Mouse (Mus musculus) megakaryocyte, embryonic 14.5 days (primary cell): ENCODE measurements around the gene Slc9a2. TPM values are rescaled to one million over a fixed set of nuclear protein-coding genes. Genes with fewer than 3 reads are reported as not detected.

Experiments
- H3K27me3 ChIP-seq: replicated peaks from 2 replicates; pipeline ENCODE3; 2012; ENCODE audit warnings: inconsistent platforms
- H3K36me3 ChIP-seq: replicated peaks from 2 replicates; pipeline ENCODE3; 2012; ENCODE audit warnings: low read length, inconsistent platforms, mixed read lengths
- H3K4me1 ChIP-seq: 2 replicates; pipeline ENCODE4 v1.6.1; 2012; ENCODE audit warnings: inconsistent platforms
- H3K4me3 ChIP-seq: replicated peaks from 2 replicates; pipeline ENCODE3; 2012; ENCODE audit warnings: moderate library complexity, mild to moderate bottlenecking, inconsistent platforms
- H3K9me3 ChIP-seq: 2 replicates; pipeline ENCODE4 v1.6.1; 2012; ENCODE audit warnings: inconsistent platforms
- FLI1 ChIP-seq: IDR thresholded peaks from 2 replicates; pipeline ENCODE4 v1.6.1; 2012; ENCODE audit warnings: low read length, inconsistent platforms, mixed read lengths
- GATA1 ChIP-seq: IDR thresholded peaks from 3 replicates; pipeline ENCODE4 v1.6.1; 2012; ENCODE audit warnings: mixed read lengths, low read length, inconsistent platforms, borderline replicate concordance
- polyA plus RNA-seq: library from polyadenylated mRNA; stranded (reverse); fragments of >175 nt; gene quantifications from 2 replicates; pipeline ENCODE4 v1.2.3, GENCODE M21; 2012; ENCODE audit warnings: low replicate concordance; ENCODE audit not compliant: insufficient read depth

The Slc9a2 gene
- polyA plus RNA-seq, 1 experiment, result not detected

DNA sequence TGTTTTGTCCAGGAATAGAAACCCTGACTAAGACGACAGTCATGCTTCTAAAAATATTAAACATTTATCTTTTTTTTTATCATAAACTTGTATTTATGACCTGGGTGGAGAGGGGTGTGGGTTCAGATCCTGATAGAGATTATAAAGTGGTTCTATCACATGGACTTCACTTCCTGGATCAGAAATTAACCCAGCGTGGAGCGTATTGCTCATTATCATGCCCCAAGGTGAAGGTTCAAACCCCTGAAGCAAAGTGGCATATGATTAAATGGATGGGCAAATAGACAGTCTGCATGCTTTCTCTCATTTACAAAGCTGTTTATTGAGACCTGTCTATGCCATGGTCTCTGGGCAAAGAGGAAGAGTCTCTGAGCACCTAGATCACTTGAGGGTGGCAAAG is 96.4 kb downstream of the Slc9a2 start:
- Histone ChIP-seq H3K9me3 (peaks cover 12% of the 10 kb centered on the region), H3K4me3 (no peak overlapping the region), H3K27me3 (no peaks in the 10 kb centered on the region), H3K36me3 (peaks cover 73% of the 10 kb centered on the region), H3K4me1 (no peaks in the 10 kb centered on the region)
- no peak for TF ChIP-seq GATA1
- TF ChIP-seq FLI1, result no peak

DNA sequence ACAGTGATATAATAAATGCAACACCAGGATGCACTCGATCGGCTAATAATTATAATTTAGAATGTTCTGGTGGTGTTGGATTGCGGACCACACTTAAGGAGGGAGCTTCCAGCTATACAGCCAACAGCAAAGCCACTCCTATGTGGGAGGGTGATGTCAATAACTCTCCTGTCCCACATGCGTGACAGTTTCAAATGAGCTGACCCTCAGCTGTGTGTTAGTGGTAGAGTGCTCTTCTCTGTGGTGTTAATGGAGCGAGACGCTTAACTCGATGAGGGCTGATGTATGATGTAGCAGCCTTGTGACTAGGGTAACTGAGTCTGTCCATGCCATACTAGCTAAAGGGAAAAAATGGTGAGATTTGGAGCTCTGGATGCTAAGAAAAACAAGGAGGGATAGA is 103.1 kb downstream of the Slc9a2 start:
- no peaks in the 10 kb centered on the region for H3K4me1 ChIP-seq
- H3K4me3 ChIP-seq, result no peak overlapping the region
- H3K36me3 ChIP-seq, result peaks cover 66% of the 10 kb centered on the region
- no peak for TF ChIP-seq FLI1
- TF ChIP-seq GATA1, result no peak
- no peaks in the 10 kb centered on the region for H3K27me3 ChIP-seq
- H3K9me3 ChIP-seq, result peaks cover 11% of the 10 kb centered on the region

DNA sequence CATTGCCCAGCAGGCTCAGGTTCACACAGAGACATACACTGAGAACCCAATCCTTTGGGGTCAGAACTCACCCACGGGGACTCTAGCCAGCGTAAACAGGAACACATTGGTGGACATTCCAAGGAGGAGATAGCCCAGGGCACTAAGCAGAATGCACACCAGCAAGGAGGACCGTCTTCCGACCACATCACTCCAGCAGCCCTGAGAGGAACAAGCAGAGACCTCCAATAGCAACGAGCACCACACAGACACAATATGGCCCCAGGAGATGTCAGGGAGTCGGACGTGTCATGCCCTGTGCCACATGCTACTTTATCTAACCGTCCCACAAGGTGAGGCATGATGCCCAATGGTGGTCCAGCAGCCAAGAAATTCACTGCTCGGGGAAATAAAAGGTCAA is 103.9 kb downstream of the Slc9a2 start:
- Histone ChIP-seq H3K4me3 (no peak overlapping the region), H3K36me3 (peaks cover 57% of the 10 kb centered on the region), H3K4me1 (no peaks in the 10 kb centered on the region), H3K27me3 (no peaks in the 10 kb centered on the region), H3K9me3 (peaks cover 5% of the 10 kb centered on the region; the same call in 1 of the 2 replicates)
- TF ChIP-seq GATA1, result no peak
- no peak for TF ChIP-seq FLI1

DNA sequence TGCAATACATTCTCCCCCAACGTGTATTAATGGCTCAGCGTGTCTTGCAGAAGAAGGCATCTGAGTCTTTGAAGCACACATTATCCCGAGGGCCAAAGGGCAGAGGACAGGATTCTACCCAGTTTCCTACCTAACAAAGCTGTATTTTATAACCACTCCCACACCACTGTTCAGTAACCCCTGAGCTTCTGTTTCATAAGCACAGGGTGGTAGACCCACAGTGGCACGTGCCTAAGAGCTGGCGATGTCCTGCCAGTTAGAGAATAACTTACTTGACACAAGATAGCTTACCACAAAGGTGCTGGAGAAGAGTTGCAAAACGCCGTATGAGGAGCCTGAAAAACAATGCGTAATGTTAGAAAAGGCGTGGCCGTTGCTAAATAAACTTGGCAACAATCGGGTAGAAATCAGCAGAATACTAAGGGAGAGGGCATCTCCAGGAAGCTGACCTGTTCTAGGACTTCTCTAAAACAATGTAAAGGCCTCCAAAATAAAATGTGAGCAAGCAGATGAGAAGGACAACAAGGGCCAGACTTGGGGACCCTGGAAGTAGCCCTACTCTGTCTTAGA is 105.6 kb downstream of the Slc9a2 start:
- no peaks in the 10 kb centered on the region for H3K27me3 ChIP-seq
- H3K4me3 ChIP-seq, result no peak overlapping the region
- no peaks in the 10 kb centered on the region for H3K9me3 ChIP-seq
- no peak for TF ChIP-seq FLI1
- H3K4me1 ChIP-seq, result peaks cover 5% of the 10 kb centered on the region
- peaks cover 41% of the 10 kb centered on the region for H3K36me3 ChIP-seq

DNA sequence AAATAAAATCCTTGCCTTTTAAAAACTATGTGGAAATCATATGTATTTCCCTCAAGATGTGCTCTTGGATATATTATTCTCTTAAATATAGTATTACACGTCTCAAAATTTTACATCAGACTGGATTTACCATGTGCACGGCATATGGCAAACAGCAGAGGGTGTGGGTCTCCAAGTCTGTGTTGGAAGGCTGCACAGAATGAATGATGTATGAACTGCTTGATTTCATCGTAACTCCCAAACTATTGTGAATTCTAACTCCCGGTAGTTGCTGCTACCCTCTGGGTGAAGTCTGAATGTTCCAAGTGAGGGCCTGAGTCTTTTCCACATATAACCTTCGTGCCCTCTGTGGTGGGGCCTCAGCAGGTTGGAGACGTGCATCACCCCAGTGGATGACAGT is 108.6 kb downstream of the Slc9a2 start:
- peaks cover 20% of the 10 kb centered on the region for H3K36me3 ChIP-seq
- no peaks in the 10 kb centered on the region for H3K9me3 ChIP-seq
- no peak overlapping the region for H3K4me3 ChIP-seq
- TF ChIP-seq GATA1 (no peak), FLI1 (no peak)
- no peaks in the 10 kb centered on the region for H3K27me3 ChIP-seq
- H3K4me1 ChIP-seq, result peaks cover 15% of the 10 kb centered on the region

DNA sequence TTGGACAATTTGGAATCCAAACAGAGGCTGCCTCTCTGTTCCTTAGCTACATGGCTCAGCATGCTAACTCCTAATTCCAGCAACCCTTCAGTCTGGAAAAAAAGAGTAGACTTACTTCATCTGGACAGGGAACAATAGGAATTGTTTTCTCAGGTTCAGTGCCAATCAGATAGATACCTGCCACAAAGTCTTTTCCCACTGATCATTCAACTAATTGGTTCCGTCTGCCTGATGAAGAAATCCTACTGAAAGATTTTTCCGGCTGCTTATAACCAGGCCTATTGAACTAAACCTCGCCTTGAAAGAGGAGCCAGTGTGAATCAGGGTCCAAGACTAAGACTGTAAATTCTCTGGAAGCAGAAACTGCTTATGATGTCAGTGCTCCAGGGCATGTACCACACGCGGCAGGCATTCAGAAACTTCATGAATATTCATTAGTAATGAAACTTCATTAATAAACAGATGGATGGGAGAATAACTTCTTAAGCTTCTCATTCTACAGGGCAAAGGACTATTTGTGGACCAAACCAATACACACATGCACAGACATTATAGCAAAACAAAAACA is 109.4 kb downstream of the Slc9a2 start:
- Histone ChIP-seq H3K27me3 (no peaks in the 10 kb centered on the region), H3K4me3 (peak overlapping the region; percentile 95), H3K9me3 (no peaks in the 10 kb centered on the region), H3K4me1 (peaks cover 15% of the 10 kb centered on the region), H3K36me3 (peaks cover 13% of the 10 kb centered on the region)
- no peak for TF ChIP-seq FLI1
- TF ChIP-seq GATA1, result no peak

DNA sequence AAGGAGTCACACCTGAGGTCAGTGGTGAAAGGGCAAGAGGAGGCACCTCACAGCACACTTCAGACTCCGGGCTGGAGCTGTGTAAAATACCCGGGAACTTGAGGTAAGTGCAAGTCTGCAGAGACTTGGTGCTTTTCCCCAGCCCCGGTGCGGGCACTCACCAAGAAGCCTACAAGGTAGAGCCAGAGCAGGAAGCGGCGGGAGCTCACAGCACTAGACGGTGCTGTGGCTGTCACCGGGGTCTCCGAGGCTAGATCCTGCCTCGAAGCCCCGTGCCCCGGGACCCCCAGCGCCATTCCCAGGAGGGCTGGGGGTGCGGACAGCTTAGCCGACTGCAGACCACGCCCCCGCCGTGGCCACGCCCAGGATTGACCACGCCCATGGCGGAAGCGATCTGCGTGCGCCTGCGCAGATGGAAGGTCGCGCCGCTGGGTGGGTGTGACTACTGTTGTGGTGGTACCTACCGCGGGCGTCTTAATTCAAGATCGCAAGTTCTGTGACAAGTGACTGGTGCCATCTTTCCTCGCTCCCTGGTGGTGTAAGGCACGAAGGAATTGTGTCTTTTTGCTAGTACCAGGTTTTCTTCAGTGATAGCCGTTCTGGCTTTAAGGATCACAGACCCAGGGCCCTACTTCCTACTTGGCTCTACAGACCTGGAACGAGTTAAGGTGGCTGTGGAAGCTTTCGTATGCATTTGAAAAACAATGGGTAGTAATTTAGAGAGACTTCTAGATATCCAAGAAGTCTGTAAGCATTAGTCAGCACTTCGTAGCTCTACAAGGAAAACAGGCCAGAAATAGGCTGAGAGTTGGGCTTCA is 110.2 kb downstream of the Slc9a2 start, which contains the start of gene Mfsd9:
Mfsd9 (minus strand) TSS at position 364 of the 818 bp plus-strand sequence.
- TF ChIP-seq FLI1 (no peak), GATA1 (no peak)
- Histone ChIP-seq H3K4me3 (peak within 1 kb of the TSS; percentile 95), H3K27me3 (no peaks in the 10 kb centered on the region), H3K36me3 (peaks cover 6% of the 10 kb centered on the region), H3K9me3 (no peaks in the 10 kb centered on the region), H3K4me1 (peaks cover 15% of the 10 kb centered on the region)

DNA sequence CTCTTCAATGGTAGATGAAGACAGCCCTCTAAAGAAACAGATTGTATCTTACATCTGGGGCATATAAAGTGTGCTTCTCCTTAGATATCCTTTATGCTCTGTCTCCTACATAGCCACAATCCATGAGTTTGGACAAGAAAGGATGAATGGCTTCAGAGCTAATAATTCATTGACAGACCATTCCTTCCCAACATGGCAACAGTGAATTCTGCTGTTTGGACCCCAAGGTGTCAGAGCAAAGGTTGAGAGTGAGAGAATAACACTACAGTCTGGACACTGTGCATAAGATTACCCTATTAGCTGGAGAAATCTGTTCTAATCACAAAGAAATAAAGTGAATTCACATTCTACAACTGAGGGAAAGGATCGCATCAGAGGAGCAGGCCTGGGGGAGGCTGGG is 115.1 kb downstream of the Slc9a2 start:
- no peak for TF ChIP-seq GATA1
- no peak for TF ChIP-seq FLI1
- no peaks in the 10 kb centered on the region for H3K36me3 ChIP-seq
- H3K9me3 ChIP-seq, result peaks cover 5% of the 10 kb centered on the region; the same call in 1 of the 2 replicates
- no peak overlapping the region for H3K4me3 ChIP-seq
- H3K4me1 ChIP-seq, result peaks cover 16% of the 10 kb centered on the region
- H3K27me3 ChIP-seq, result no peaks in the 10 kb centered on the region

DNA sequence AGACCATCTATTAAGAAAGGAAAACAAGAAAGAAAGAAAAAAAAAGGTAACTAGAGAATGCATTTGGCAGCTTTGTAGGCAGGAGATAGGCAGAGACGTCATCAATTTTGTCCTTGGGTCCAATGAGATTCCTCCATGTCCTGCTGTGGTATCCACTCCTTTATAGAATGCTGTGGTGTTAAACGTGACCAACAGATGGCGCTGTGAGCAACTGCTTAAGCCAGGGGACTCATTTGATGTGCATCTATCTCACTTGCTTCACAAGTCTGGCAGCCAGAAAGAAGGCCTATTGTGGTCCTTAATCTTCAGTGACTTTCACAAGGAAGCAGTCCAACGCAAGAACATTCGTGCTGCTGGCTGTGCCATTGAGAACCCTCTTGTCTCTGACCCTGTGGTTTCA is 117.0 kb downstream of the Slc9a2 start:
- Histone ChIP-seq H3K27me3 (no peaks in the 10 kb centered on the region), H3K9me3 (peaks cover 5% of the 10 kb centered on the region; the same call in 1 of the 2 replicates), H3K4me3 (no peak overlapping the region), H3K36me3 (no peaks in the 10 kb centered on the region), H3K4me1 (peaks cover 8% of the 10 kb centered on the region)
- TF ChIP-seq FLI1, result no peak
- TF ChIP-seq GATA1, result no peak

DNA sequence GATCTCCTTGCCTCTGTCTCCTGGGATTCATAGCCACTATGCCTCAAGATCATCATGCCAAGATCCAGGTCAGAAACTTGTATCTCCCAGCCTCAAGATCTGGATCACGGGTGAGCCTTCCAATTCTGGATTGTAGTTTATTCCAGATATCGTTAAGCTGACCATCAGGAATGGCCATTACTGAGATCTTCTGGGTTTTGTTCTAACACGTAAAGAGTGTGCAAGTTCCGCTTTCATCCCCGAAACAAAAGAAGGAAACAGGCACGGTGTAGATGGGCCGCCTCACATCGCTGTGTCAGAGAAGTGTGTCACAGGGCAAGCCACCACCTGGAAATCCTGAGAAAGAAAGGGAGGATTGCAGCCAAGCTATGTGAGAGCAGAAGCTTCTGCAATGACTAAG is 118.7 kb downstream of the Slc9a2 start:
- H3K4me1 ChIP-seq, result peaks cover 4% of the 10 kb centered on the region
- H3K27me3 ChIP-seq, result no peaks in the 10 kb centered on the region
- H3K4me3 ChIP-seq, result no peak overlapping the region
- H3K36me3 ChIP-seq, result no peaks in the 10 kb centered on the region
- peaks cover 5% of the 10 kb centered on the region; the same call in 1 of the 2 replicates for H3K9me3 ChIP-seq
- no peak for TF ChIP-seq FLI1
- no peak for TF ChIP-seq GATA1
